Mouse (Mus musculus): ENCODE results near the gene Gas1. TPM values are rescaled to one million over a fixed set of nuclear protein-coding genes. Genes with fewer than 3 reads are reported as not detected.

Gas1 gene
- polyA plus RNA-seq, 1 experiment from 2014 or later, result 11.7 TPM

- no peak overlapping the region for H3K9ac ChIP-seq (ENCODE audit: low read depth, low read length)
- no peak overlapping the region for H3K4me2 ChIP-seq (ENCODE audit: low read length)
- no peak overlapping the region for H3K4me3 ChIP-seq (ENCODE audit: low read length)
- H3K27ac ChIP-seq (ENCODE audit: low read depth, low read length), result no peak overlapping the region
- H3K4me1 ChIP-seq (ENCODE audit: control insufficient read depth, insufficient read depth, low read depth, low read length), result no peaks in the 10 kb centered on the region
- H3K27me3 ChIP-seq (replicated peaks; ENCODE audit: control insufficient read depth, insufficient read depth, low read length), result no peaks in the 10 kb centered on the region
- 66% methylated on average over 6 of the region's 6 CpGs for WGBS
- H3K36me3 ChIP-seq (ENCODE audit: control insufficient read depth, insufficient read depth, low read length), result no peaks in the 10 kb centered on the region
- no peaks in the 10 kb centered on the region for H3K9me3 ChIP-seq (ENCODE audit: control insufficient read depth, low read length)
- no peak for ATAC-seq
Observed at GRCm38 (mm10) chr13:60193273-60193672, 16.1 kb upstream of the Gas1 start.

GRCm38 (mm10) chr13:60189923-60190322 is 12.8 kb upstream of the Gas1 start:
- 80% methylated on average over 10 of the region's 10 CpGs for WGBS

GRCm38 (mm10) chr13:60188952-60189351 is 11.8 kb upstream of the Gas1 start:
- Histone ChIP-seq H3K27me3 (replicated peaks; ENCODE audit: control insufficient read depth, insufficient read depth, low read length) (no peaks in the 10 kb centered on the region), H3K4me1 (ENCODE audit: control insufficient read depth, insufficient read depth, low read depth, low read length) (no peaks in the 10 kb centered on the region), H3K9ac (ENCODE audit: low read depth, low read length) (no peak overlapping the region), H3K4me3 (ENCODE audit: low read length) (no peak overlapping the region), H3K27ac (ENCODE audit: low read depth, low read length) (no peak overlapping the region), H3K9me3 (ENCODE audit: control insufficient read depth, low read length) (no peaks in the 10 kb centered on the region), H3K4me2 (ENCODE audit: low read length) (no peak overlapping the region), H3K36me3 (ENCODE audit: control insufficient read depth, insufficient read depth, low read length) (no peaks in the 10 kb centered on the region)
- 84% methylated on average over 8 of the region's 8 CpGs for WGBS
- ATAC-seq, result no peak

More at GRCm38 (mm10) chr13:60189923-60190322, 12.8 kb upstream of the Gas1 start:
- H3K27ac ChIP-seq (ENCODE audit: low read depth, low read length), result no peak overlapping the region
- H3K9me3 ChIP-seq (ENCODE audit: control insufficient read depth, low read length), result no peaks in the 10 kb centered on the region
- no peak overlapping the region for H3K9ac ChIP-seq (ENCODE audit: low read depth, low read length)
- no peaks in the 10 kb centered on the region for H3K27me3 ChIP-seq (replicated peaks; ENCODE audit: control insufficient read depth, insufficient read depth, low read length)
- no peaks in the 10 kb centered on the region for H3K4me1 ChIP-seq (ENCODE audit: control insufficient read depth, insufficient read depth, low read depth, low read length)
- no peak overlapping the region for H3K4me2 ChIP-seq (ENCODE audit: low read length)
- H3K36me3 ChIP-seq (ENCODE audit: control insufficient read depth, insufficient read depth, low read length), result no peaks in the 10 kb centered on the region
- no peak for ATAC-seq
- H3K4me3 ChIP-seq (ENCODE audit: low read length), result no peak overlapping the region

- Histone ChIP-seq H3K4me1 (ENCODE audit: control insufficient read depth, insufficient read depth, low read depth, low read length) (no peaks in the 10 kb centered on the region), H3K9me3 (ENCODE audit: control insufficient read depth, low read length) (no peaks in the 10 kb centered on the region), H3K27ac (ENCODE audit: low read depth, low read length) (no peak overlapping the region), H3K9ac (ENCODE audit: low read depth, low read length) (no peak overlapping the region), H3K4me3 (ENCODE audit: low read length) (no peak overlapping the region), H3K4me2 (ENCODE audit: low read length) (no peak overlapping the region), H3K36me3 (ENCODE audit: control insufficient read depth, insufficient read depth, low read length) (no peaks in the 10 kb centered on the region), H3K27me3 (replicated peaks; ENCODE audit: control insufficient read depth, insufficient read depth, low read length) (no peaks in the 10 kb centered on the region)
- 88% methylated on average over 2 of the region's 2 CpGs for WGBS
- ATAC-seq, result no peak
Observed at GRCm38 (mm10) chr13:60187276-60187675, 10.1 kb upstream of the Gas1 start.

GRCm38 (mm10) chr13:60182346-60182745 is 5.2 kb upstream of the Gas1 start:
- Histone ChIP-seq H3K4me3 (ENCODE audit: low read length) (no peak overlapping the region), H3K4me2 (ENCODE audit: low read length) (no peak overlapping the region), H3K9me3 (ENCODE audit: control insufficient read depth, low read length) (no peaks in the 10 kb centered on the region), H3K27ac (ENCODE audit: low read depth, low read length) (no peak overlapping the region), H3K9ac (ENCODE audit: low read depth, low read length) (no peak overlapping the region), H3K4me1 (ENCODE audit: control insufficient read depth, insufficient read depth, low read depth, low read length) (peaks cover 3% of the 10 kb centered on the region; the same call in 1 of the 2 replicates), H3K36me3 (ENCODE audit: control insufficient read depth, insufficient read depth, low read length) (no peaks in the 10 kb centered on the region), H3K27me3 (replicated peaks; ENCODE audit: control insufficient read depth, insufficient read depth, low read length) (no peaks in the 10 kb centered on the region)
- ATAC-seq, result no peak
- WGBS, result 62% methylated on average over 4 of the region's 4 CpGs

GRCm38 (mm10) chr13:60179641-60180040 is 2.5 kb upstream of the Gas1 start:
- H3K4me2 ChIP-seq (ENCODE audit: low read length), result no peak overlapping the region
- H3K27me3 ChIP-seq (replicated peaks; ENCODE audit: control insufficient read depth, insufficient read depth, low read length), result no peaks in the 10 kb centered on the region
- no peaks in the 10 kb centered on the region for H3K9me3 ChIP-seq (ENCODE audit: control insufficient read depth, low read length)
- 86% methylated on average over 4 of the region's 4 CpGs for WGBS
- H3K36me3 ChIP-seq (ENCODE audit: control insufficient read depth, insufficient read depth, low read length), result no peaks in the 10 kb centered on the region
- no peak for ATAC-seq
- H3K4me3 ChIP-seq (ENCODE audit: low read length), result no peak overlapping the region
- peaks cover 3% of the 10 kb centered on the region for H3K4me1 ChIP-seq (ENCODE audit: control insufficient read depth, insufficient read depth, low read depth, low read length)
- H3K27ac ChIP-seq (ENCODE audit: low read depth, low read length), result no peak overlapping the region
- H3K9ac ChIP-seq (ENCODE audit: low read depth, low read length), result no peak overlapping the region

GRCm38 (mm10) chr13:60178416-60178815 is 1.3 kb upstream of the Gas1 start:
- ATAC-seq, result peak; percentile 17
- Histone ChIP-seq H3K4me2 (ENCODE audit: low read length) (peak overlapping the region; percentile 87), H3K9me3 (ENCODE audit: control insufficient read depth, low read length) (no peaks in the 10 kb centered on the region), H3K4me3 (ENCODE audit: low read length) (peak overlapping the region; percentile 49), H3K27ac (ENCODE audit: low read depth, low read length) (peak overlapping the region; percentile 51), H3K9ac (ENCODE audit: low read depth, low read length) (peak overlapping the region; percentile 36), H3K36me3 (ENCODE audit: control insufficient read depth, insufficient read depth, low read length) (no peaks in the 10 kb centered on the region), H3K4me1 (ENCODE audit: control insufficient read depth, insufficient read depth, low read depth, low read length) (peaks cover 9% of the 10 kb centered on the region), H3K27me3 (replicated peaks; ENCODE audit: control insufficient read depth, insufficient read depth, low read length) (no peaks in the 10 kb centered on the region)
- under 1% methylated on average over 15 of the region's 15 CpGs for WGBS

- under 1% methylated on average over 13 of the region's 13 CpGs for WGBS
- peak overlapping the region; percentile 49 for H3K4me3 ChIP-seq (ENCODE audit: low read length)
- H3K9ac ChIP-seq (ENCODE audit: low read depth, low read length), result peak overlapping the region; percentile 69
- no peaks in the 10 kb centered on the region for H3K9me3 ChIP-seq (ENCODE audit: control insufficient read depth, low read length)
- H3K4me1 ChIP-seq (ENCODE audit: control insufficient read depth, insufficient read depth, low read depth, low read length), result peaks cover 9% of the 10 kb centered on the region
- ATAC-seq, result no peak
- no peaks in the 10 kb centered on the region for H3K36me3 ChIP-seq (ENCODE audit: control insufficient read depth, insufficient read depth, low read length)
- H3K4me2 ChIP-seq (ENCODE audit: low read length), result peak overlapping the region; percentile 87
- peak overlapping the region; percentile 51 for H3K27ac ChIP-seq (ENCODE audit: low read depth, low read length)
- no peaks in the 10 kb centered on the region for H3K27me3 ChIP-seq (replicated peaks; ENCODE audit: control insufficient read depth, insufficient read depth, low read length)
Observed at GRCm38 (mm10) chr13:60177797-60178110, 589 bp upstream of the Gas1 start.

GRCm38 (mm10) chr13:60176776-60177105 is 424 bp downstream of the Gas1 start:
- ATAC-seq, result no peak; the same call in 1 of the 2 replicates
- Histone ChIP-seq H3K36me3 (ENCODE audit: control insufficient read depth, insufficient read depth, low read length) (no peaks in the 10 kb centered on the region), H3K27ac (ENCODE audit: low read depth, low read length) (peak overlapping the region; percentile 83), H3K4me3 (ENCODE audit: low read length) (peak overlapping the region; percentile 49), H3K9ac (ENCODE audit: low read depth, low read length) (peak overlapping the region; percentile 69), H3K27me3 (replicated peaks; ENCODE audit: control insufficient read depth, insufficient read depth, low read length) (no peaks in the 10 kb centered on the region), H3K4me1 (ENCODE audit: control insufficient read depth, insufficient read depth, low read depth, low read length) (peaks cover 13% of the 10 kb centered on the region), H3K4me2 (ENCODE audit: low read length) (peak overlapping the region; percentile 87), H3K9me3 (ENCODE audit: control insufficient read depth, low read length) (no peaks in the 10 kb centered on the region)
- WGBS, result under 1% methylated on average over 42 of the region's 53 CpGs

Data from hindbrain, embryonic 16.5 days (tissue).